Mouse (Mus musculus) midbrain, embryonic 11.5 days (tissue): Measurements from ENCODE around the gene Vps37d. TPM values are rescaled to one million over a fixed set of nuclear protein-coding genes. Genes with fewer than 3 reads are reported as not detected.

Experiments used
- ATAC-seq: fragments of 200-750 bp; cut with Nextera tagmentation; 2 replicates; pipeline ENCODE4 v1.8.0; 2017; ENCODE audit warnings: moderate TSS enrichment, moderate library complexity; ENCODE audit not compliant: low FRiP score
- DNase-seq: peaks from one replicate; pipeline ENCODE4 v3.0.0; 2015; ENCODE audit warnings: low spot score; ENCODE audit errors: missing footprints
- H3K27ac ChIP-seq: fragments of 300-500 bp; sonication (generic); 2 replicates; pipeline ENCODE4 v1.5.1; 2014; ENCODE audit warnings: low read depth, low read length
- H3K27me3 ChIP-seq: fragments of 300-500 bp; sonication (generic); 2 replicates; pipeline ENCODE4 v1.6.1; 2014; ENCODE audit warnings: mild to moderate bottlenecking, low read length, moderate library complexity, mixed read lengths; ENCODE audit not compliant: control insufficient read depth, insufficient read depth
- H3K36me3 ChIP-seq: fragments of 300-500 bp; sonication (generic); 2 replicates; pipeline ENCODE4 v1.6.1; 2014; ENCODE audit warnings: mild to moderate bottlenecking, low read length, moderate library complexity, mixed read lengths; ENCODE audit not compliant: control insufficient read depth, insufficient read depth
- H3K4me1 ChIP-seq: fragments of 300-500 bp; sonication (generic); 2 replicates; pipeline ENCODE4 v1.6.1; 2014; ENCODE audit warnings: low read length; ENCODE audit not compliant: control insufficient read depth, insufficient read depth
- H3K4me2 ChIP-seq: fragments of 300-500 bp; sonication (generic); 2 replicates; pipeline ENCODE4 v1.6.1; 2014; ENCODE audit warnings: mild to moderate bottlenecking, moderate library complexity
- H3K4me3 ChIP-seq: fragments of 300-500 bp; sonication (generic); 2 replicates; pipeline ENCODE4 v1.5.1; 2014; ENCODE audit warnings: low read depth, low read length
- H3K9ac ChIP-seq: fragments of 300-500 bp; sonication (generic); 2 replicates; pipeline ENCODE4 v1.6.1; 2014; ENCODE audit warnings: low read length
- H3K9me3 ChIP-seq: fragments of 300-500 bp; sonication (generic); 2 replicates; pipeline ENCODE4 v1.6.1; 2016; ENCODE audit warnings: low read length; ENCODE audit not compliant: control insufficient read depth
- WGBS: fragments of 180-500 bp; shearing (Covaris S2); extraction: QIAGEN DNeasy Blood & Tissue Kit; methylation state at CpG from one replicate; pipeline ENCODE4 v1.1.7; 2014; 5-methylcytosine and 5-hydroxymethylcytosine counted together
- polyA plus RNA-seq: library from polyadenylated mRNA; unstranded; fragments of >200 nt; fragmentation: Nextera tagmentation; extraction: Ambion mirVana; gene quantifications from 2 replicates; pipeline ENCODE4 v1.2.1, GENCODE M21; 2014

The Vps37d gene
- polyA plus RNA-seq, 1 experiment from 2014 or later = 9.6 TPM

GRCm38 (mm10) chr5:135029007-135029854 is 48.8 kb downstream of the Vps37d start:
- Histone ChIP-seq H3K4me2 (no peak overlapping the region), H3K36me3 (no peaks in the 10 kb centered on the region), H3K27me3 (no peaks in the 10 kb centered on the region), H3K27ac (no peak overlapping the region), H3K4me1 (peaks cover 1% of the 10 kb centered on the region; the same call in 1 of the 2 replicates), H3K9ac (no peak overlapping the region; the same call in 1 of the 2 replicates), H3K9me3 (no peaks in the 10 kb centered on the region; the same call in 1 of the 2 replicates), H3K4me3 (no peak overlapping the region)
- DNase-seq (no peak), ATAC-seq (no peak)
- 68% methylated on average over 18 of the region's 18 CpGs for WGBS

- Histone ChIP-seq H3K4me1 (peaks cover 5% of the 10 kb centered on the region; the same call in 1 of the 2 replicates), H3K36me3 (no peaks in the 10 kb centered on the region), H3K9me3 (no peaks in the 10 kb centered on the region), H3K27ac (no peak overlapping the region), H3K27me3 (no peaks in the 10 kb centered on the region), H3K4me2 (no peak overlapping the region), H3K4me3 (no peak overlapping the region), H3K9ac (no peak overlapping the region)
- DNase-seq (no peak), ATAC-seq (no peak)
- 21% methylated on average over 7 of the region's 7 CpGs for WGBS
Measured at GRCm38 (mm10) chr5:135025899-135026298, 52.2 kb downstream of the Vps37d start.

- H3K36me3 ChIP-seq = no peaks in the 10 kb centered on the region
- DNase-seq (no peak), ATAC-seq (no peak)
- H3K4me1 ChIP-seq = peaks cover 5% of the 10 kb centered on the region; the same call in 1 of the 2 replicates
- 76% methylated on average over 11 of the region's 11 CpGs for WGBS
- H3K27ac ChIP-seq = no peak overlapping the region
- H3K27me3 ChIP-seq = no peaks in the 10 kb centered on the region
- no peaks in the 10 kb centered on the region for H3K9me3 ChIP-seq
- H3K9ac ChIP-seq = no peak overlapping the region
- no peak overlapping the region for H3K4me2 ChIP-seq
- no peak overlapping the region for H3K4me3 ChIP-seq
Measured at GRCm38 (mm10) chr5:135024665-135025224, 53.3 kb downstream of the Vps37d start.

- Histone ChIP-seq H3K27ac (no peak within 1 kb of the TSS; the same call in 1 of the 2 replicates), H3K27me3 (no peaks in the 10 kb centered on the region), H3K9me3 (no peaks in the 10 kb centered on the region), H3K9ac (peak within 1 kb of the TSS; percentile 73), H3K4me2 (peak within 1 kb of the TSS; percentile 94), H3K4me3 (peak within 1 kb of the TSS; percentile 68), H3K4me1 (peaks cover 5% of the 10 kb centered on the region; the same call in 1 of the 2 replicates), H3K36me3 (no peaks in the 10 kb centered on the region)
- ATAC-seq (peak; percentile 95), DNase-seq (peak; percentile 98)
- 1% methylated on average over 61 of the region's 61 CpGs for WGBS
Measured at GRCm38 (mm10) chr5:135023344-135024173, 54.5 kb downstream of the Vps37d start, which contains the start of gene Stx1a. Gene Stx1a, plus strand, starts transcription at chr5:135023482.

Other genes with a start within 250 kb of the Vps37d start
- gene Tmem270, start 171.5 kb downstream of the Vps37d start, polyA plus RNA-seq = not detected in 2 replicates
- 3.8 and 3.9 TPM in 2 replicates for gene Cldn13, start 162.7 kb downstream of the Vps37d start, polyA plus RNA-seq
- 9.1 and 9.2 TPM in 2 replicates for gene Mettl27, start 145.9 kb downstream of the Vps37d start, polyA plus RNA-seq
- gene Cldn4, start 131.3 kb downstream of the Vps37d start, polyA plus RNA-seq = 2.5 and 2.7 TPM in 2 replicates
- 0.59 and 1.4 TPM in 2 replicates for gene Cldn3, start 92.1 kb downstream of the Vps37d start, polyA plus RNA-seq
- 37.8 and 41.2 TPM in 2 replicates for gene Abhd11, start 69.1 kb downstream of the Vps37d start, polyA plus RNA-seq
- 16.1 and 17.7 TPM in 2 replicates for gene Stx1a, start 54.8 kb downstream of the Vps37d start, polyA plus RNA-seq
- 30.0 and 30.2 TPM in 2 replicates for gene Dnajc30, start 14.1 kb downstream of the Vps37d start, polyA plus RNA-seq
- 105 and 116 TPM in 2 replicates for gene Bud23, start 13.3 kb downstream of the Vps37d start, polyA plus RNA-seq
- 1.2 and 2.1 TPM in 2 replicates for gene Mlxipl, start 11.6 kb upstream of the Vps37d start, polyA plus RNA-seq
- gene Tbl2, start 71.4 kb upstream of the Vps37d start, polyA plus RNA-seq = 20.1 and 21.2 TPM in 2 replicates
- 39.2 and 42.6 TPM in 2 replicates for gene Bcl7b, start 90.0 kb upstream of the Vps37d start, polyA plus RNA-seq
- gene Baz1b, start 109.0 kb upstream of the Vps37d start, polyA plus RNA-seq = 57.7 and 60.6 TPM in 2 replicates
- 7.6 and 9.9 TPM in 2 replicates for gene Fzd9, start 173.0 kb upstream of the Vps37d start, polyA plus RNA-seq